Mouse (Mus musculus): Measurements from ENCODE around the gene Omp.
"Not testable (repeated sequence)": the region's sequence is repeated elsewhere in the genome, so short reads cannot be mapped to it uniquely, and the experiment has no call there.

Gene Omp

DNA sequence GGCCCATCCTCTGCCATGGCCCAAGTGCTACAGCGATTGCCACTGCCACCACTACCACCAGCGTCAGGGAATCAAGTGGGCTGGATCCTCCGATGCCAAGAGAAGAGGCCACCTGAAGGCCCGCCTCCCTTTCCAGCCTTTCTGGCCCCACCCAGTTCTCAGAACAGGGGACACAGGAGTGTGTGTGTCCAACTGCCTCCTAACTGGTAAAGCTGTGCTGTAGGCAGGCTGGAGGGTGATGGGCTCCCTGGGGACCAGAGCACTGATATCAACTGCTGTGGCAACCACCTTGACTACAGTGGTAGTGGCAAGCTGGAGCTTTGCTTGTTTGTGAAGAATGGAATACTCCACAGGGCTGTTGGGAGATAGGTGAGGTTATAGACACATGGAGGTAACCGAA lies at the start of gene Omp:
Gene Omp (minus strand): TSS at position 101 of the 400 bp plus-strand sequence.
- no peak for DNase-seq

DNA sequence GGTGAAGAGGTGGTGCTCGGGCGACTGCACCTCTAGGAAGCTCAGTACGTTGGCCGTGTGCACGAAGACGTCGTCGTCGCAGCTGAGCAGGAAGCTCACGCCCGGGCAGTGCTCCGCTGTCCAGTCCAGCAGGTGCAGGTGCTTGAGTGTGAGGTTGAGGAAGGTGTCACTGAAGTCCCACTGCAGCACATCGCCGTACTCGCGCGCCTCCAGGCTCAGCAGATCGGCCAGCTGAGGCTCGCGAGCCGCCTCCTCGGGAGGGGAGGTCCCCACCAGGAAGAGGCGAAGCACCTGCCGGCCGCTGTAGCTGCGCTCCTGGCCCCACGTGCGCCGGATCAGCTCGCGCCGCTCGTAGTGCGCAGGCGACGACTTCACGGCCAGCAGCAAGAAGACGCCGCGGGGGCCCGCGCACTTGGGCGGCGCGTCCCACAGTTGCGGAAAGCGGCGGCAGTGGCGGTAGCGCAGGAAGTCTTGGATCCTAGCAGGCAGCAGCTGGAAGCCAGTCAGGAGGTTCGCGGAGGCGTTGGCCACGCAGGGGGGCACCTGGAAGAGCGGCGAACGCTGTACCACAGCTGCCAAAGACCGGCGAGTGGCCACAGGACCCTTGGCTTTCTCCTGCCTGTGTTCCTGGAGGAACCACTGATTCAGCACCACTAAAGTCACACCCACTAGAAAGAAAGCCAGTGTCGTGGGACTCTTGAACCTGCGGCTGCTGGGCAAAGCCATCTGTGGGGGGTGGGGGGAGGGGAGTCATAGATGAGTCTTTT lies 48.9 kb upstream of the Omp start:
- no peak for DNase-seq

DNA sequence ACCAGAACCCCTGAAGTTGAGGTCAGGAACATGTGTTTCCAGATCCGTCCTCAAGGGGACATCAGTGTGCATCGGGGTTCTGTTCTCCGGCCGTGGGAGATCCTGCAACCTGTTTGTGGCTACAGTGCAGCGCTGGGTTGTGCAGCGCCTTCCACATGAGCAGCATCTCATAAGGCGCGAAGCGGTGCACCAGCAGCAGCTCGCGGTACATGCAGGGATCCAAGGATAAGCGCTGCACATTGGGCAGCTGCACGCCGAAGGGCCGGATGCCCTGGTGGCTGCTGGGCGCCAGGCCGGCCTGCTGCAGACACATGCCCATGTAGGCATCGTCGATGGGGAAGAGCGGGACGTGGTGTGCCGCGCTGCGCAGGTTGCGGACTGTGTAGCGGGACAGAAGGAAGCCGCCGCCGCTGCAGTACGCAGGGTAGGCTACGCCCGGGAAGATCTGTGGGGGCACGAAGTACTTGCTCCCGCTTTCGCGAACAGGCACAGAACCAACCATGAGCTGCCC lies 48.3 kb upstream of the Omp start:
- DNase-seq: no peak

DNA sequence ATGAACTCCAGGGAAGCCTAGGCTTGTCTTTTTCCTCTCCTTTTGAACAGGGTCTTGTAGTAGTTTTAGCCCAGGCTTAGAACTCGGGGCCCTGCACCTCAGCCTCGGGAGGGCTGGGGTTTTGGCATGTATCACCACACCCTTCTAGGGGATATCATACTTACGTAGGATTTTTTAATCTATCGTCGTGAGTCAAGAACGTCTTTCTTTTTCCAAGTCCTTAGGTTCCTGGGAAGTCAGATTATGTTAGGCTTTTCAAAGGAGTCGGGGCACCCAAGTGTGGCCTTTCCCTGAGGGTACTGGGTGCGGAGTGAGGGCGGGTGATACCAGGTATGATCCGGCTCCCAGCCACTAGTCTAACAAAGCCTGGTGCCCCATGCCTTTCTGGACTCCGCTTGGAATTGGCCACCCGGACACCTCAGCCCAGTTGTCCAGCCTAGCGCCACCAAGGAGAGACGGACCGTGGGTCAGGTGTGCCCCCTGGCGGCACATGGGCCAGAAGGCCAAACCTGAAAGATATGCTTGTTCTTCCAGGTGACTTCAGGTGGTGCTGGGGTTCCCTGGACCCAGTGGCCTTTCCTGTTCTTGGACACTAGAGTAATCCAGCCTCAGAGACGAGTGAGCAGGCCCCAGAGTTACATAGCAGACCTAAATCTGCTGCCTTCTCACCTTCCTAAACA lies 46.4 kb upstream of the Omp start:
- DNase-seq: no peak

DNA sequence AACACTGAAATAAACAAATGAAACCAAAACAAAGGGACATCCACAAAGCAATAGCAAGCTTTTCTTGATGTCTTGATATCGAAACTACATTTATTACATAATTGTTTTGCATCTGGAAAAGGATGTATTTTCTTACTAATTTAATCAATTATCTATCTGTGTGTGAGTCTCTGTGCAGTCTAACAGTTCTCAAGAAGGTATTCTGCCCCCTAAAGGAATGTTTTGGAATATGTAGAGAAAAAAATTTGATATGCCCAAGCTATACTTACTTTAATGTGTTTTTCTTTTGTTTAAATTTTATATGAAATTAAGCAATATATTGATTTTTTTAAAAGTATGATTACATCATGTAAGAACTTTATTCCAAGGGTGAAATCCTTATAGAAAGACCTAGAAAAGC lies 45.3 kb upstream of the Omp start:
- DNase-seq: no peak

GRCm38 (mm10) chr7:98189745-98190144 lies 44.4 kb upstream of the Omp start:
- no peak for DNase-seq

GRCm38 (mm10) chr7:98188680-98189079 lies 43.4 kb upstream of the Omp start:
- DNase-seq: no peak

DNA sequence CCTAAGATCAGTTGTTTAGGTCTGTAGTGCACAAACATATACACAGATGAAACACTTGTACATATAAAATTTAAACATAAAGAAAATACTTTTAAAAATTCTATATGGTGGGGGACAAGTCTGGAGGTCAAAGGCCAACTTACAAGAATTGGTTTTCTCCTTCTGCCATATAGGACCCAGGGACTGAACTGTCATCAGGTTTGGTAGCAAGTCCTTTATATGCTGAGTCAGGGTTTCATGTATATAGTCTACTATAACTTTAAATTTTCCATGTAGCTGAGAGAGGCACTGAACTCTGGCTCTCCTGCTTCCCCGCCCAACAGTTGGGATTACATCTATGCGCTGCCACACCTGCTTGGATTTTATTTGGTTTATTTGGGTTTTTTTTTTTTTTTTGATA lies 42.9 kb upstream of the Omp start:
- DNase-seq: no peak

- DNase-seq: not testable (repeated sequence)
Observed at GRCm38 (mm10) chr7:98187332-98187731, 42.0 kb upstream of the Omp start.

DNA sequence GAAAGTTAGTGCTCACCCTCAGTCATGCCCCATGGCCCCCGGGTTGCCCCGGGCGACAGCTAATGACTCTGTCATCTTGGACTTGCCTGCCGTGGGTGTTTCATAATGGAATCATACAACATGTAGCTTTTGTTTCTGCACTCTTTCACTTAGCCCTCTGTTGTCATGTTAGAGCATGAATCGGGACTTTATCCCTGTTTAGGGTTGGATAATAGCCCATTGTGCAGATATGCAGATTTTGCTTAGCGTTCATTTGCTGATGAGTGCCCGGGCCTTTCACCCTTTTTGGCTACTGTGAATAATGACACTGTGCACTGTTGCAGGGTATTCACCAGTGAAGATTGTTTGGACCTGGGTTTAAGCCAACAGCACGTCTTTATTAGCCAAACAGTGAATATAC lies 41.3 kb upstream of the Omp start:
- DNase-seq: no peak

DNA sequence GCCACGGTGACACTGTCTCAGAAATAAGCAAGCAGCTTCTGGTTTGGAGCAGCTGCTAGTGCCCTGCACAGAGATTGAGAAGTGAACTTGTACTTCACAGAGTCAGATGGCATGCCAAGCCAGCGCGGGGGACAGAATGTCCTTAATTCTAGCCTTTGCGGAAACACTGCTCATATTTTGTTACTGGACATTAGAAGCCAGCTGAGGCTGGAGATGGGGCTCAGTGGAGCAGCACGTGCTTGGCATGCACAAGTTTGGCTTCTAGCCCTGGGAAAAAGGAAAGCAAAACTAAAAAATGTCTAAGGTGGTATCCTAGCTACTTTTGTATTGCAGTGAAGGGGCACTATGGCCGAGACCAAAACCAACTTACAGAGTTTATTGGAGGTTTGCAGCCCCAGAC lies 40.0 kb upstream of the Omp start:
- DNase-seq: no peak

DNA sequence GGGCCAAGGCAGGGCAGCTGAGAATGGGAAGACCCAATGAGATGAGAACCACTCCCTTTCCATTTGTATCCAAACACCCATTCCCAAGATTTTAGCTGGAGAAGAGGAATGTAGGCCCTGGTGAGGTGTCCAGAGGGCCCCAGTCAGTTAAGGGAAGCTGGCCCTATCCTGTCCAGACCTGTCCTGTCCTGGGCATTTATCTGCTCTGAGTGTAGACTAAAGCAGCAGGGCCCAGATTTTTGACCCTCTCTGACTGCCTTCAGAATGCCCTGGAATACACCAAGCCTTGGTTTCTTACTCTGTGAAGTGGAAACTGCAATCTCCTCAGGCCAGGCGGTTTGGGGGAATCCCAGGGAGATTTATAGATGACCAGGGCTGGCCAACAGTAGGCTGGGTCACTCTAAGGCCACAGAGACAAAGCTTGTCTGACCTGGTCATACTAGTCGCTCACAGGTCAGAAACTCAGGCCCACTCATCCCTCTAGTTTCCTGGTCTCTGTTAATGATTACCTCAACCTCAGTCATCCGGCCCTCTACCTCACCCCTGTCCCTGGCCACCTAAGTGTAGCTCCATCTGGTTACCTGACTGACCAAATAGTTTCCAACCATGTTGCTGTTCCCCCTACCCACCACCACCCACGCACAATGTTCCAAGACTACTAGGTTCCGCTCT lies 33.4 kb upstream of the Omp start:
- DNase-seq: no peak

GRCm38 (mm10) chr7:98177929-98178559 lies 32.7 kb upstream of the Omp start, which contains the start of gene Capn5:
Gene Capn5, minus strand, starts transcription at chr7:98178274.
- DNase-seq: peak; percentile 78

DNA sequence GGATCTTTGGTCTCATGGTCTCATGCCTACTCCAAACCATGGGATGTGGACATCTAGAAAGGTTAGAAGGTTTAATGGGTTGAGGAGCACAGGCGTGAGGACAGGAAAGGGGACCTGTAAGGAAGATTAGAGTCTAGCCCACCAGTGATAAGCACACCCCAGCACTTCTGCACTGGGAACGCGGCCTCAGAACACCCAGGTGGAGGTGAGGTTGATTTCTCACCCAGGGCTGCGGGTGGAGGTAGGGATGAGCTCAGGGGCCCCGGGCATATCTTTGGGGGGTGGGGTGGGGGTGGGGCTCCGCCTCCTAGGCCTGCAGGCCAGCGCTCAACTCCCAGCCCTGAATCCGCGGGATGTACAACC lies 32.2 kb upstream of the Omp start:
- DNase-seq: no peak

- no peak for DNase-seq
Observed at GRCm38 (mm10) chr7:98177071-98177485, 31.8 kb upstream of the Omp start.

DNA sequence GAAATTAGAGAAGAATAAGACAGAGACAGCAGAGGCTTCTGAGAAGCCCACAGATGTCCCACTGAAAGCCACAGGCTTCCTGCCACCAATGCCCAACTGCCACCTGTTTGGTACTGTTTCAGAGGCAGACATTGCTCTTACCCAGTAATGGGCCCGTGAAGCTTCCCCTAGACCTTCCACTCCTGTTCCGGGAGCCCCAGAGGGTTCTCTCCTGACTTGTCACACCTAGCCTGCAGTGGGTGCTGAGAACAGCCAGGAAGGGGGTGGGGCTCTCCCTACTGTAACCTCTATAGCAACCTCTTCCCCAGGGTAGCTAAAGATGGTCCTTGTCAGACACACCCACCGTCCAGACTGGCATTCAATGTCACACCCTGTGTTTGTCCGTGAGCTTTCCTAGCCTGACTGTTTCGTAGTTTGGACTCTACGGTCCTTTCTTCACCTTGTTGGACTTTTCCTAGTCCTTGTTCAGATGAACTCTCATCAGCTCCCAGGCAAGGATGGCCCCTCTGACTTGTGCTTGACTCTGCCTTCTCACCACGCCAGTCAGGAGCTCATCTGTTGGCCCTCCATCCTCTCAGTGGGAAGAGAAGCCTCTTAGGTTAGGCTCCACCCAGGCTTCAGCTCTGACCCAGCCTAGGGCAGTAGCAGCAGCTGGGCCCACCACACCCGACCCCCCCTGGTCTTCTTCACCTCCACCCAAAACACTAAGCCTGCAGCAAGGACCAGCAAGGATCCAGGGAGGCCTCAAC lies 31.2 kb upstream of the Omp start:
- no peak for DNase-seq

GRCm38 (mm10) chr7:98174883-98175755 lies 29.8 kb upstream of the Omp start:
- no peak for DNase-seq

- DNase-seq: no peak
Observed at GRCm38 (mm10) chr7:98173408-98173807, 28.1 kb upstream of the Omp start.

GRCm38 (mm10) chr7:98172661-98173060 lies 27.4 kb upstream of the Omp start:
- no peak for DNase-seq

- DNase-seq: no peak
Observed at GRCm38 (mm10) chr7:98171141-98172073, 26.1 kb upstream of the Omp start.
